Mouse (Mus musculus) CD4-positive, CD25-positive, alpha-beta regulatory T cell, adult 4 months (primary cell): ENCODE measurements around the gene Ubl5. TPM values are rescaled to one million over a fixed set of nuclear protein-coding genes. Genes with fewer than 3 reads are reported as not detected.
A peak's percentile ranks its signal among the peaks of the same experiment; 100 is the strongest.
"Not testable (repeated sequence)": the region's sequence is repeated elsewhere in the genome, so short reads cannot be mapped to it uniquely, and the experiment has no call there.

ENCODE experiments used
- ATAC-seq: one replicate; pipeline ENCODE4 v1.8.0; 2017
- polyA plus RNA-seq, 2 experiments: library from polyadenylated mRNA; unstranded; fragments of 100-300 nt; shearing (Covaris generic); gene quantifications; one replicate each; pipeline ENCODE4 v1.2.1; 2017

Ubl5 gene
- polyA plus RNA-seq, 2 experiments from 2014 or later: 274 to 342 TPM

DNA sequence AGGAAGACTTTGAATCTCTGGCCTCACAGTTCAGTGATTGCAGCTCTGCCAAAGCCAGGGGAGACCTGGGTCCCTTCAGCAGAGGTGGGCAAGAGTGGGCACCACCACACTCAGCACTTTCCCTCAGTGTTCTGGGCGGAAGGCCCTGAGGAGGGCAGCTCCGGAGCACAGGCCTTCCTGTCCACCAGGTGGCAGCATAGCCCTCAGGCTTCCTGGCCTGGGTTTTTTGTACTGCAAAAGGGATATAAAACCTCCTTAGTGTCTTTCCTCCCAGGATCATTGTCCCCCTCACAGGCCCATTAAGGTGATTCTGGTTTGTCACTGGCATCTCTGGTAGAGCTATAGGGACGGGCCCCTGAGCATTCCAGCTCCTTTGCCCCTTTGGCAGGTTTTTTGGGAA lies 19.6 kb downstream of the Ubl5 start:
- ATAC-seq: peak; percentile 62

DNA sequence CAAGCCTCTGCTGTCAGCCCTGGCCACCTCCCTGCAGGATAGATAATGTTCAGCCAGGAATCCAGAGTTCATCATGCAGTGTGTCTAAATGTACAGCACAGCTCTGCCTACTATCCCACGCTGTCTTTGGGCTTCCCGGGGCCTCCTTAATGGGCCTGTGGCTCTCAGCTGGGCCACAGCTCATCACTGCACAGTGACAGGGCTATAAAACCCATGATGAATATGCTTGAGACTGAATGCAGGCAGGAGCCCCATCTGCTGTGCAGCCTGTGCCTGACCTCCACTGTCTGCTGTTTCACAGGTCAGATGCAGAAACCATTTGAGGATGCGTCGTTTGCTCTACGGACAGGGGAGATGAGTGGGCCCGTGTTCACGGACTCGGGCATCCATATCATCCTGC lies 20.2 kb downstream of the Ubl5 start:
- no peak for ATAC-seq

DNA sequence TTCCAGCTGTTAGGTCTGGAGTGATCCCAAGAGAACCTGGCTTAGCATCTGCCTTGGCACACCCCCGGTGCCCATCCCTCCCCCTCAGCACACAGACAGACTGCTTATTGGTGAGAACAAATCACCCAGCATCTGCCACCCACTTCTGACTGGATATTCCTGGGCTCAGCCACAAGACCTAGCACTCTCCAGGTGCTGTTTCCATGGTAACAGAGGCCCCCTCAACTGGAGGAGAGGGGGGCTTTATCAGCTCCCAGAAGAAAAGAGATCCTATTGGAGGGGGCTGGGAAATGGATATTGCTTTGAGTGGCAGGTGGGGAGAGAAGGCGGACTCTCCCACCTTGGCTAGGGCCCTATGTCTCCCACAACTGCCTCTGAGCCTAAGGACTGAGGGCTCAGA lies 21.3 kb downstream of the Ubl5 start:
- ATAC-seq: no peak

DNA sequence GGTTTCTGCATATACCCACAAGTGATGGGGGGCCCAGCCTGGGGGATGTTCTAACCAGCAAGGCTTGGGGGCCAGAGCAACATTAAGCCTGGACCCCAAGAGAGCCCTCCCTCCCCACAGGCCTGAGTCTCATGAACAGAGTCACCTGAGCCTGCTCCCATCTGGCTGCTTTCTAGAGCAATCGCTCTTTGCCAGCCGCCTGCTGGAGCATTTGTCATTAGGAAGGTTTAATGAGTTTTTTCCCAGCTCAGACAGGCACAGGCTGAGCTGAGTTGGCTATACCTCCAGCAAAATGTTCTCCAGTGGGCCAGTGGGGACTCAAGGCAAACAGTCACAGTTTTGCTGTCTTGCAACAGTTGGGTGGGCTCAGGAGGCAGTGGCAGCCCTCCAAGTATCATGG lies 21.7 kb downstream of the Ubl5 start:
- ATAC-seq: no peak

DNA sequence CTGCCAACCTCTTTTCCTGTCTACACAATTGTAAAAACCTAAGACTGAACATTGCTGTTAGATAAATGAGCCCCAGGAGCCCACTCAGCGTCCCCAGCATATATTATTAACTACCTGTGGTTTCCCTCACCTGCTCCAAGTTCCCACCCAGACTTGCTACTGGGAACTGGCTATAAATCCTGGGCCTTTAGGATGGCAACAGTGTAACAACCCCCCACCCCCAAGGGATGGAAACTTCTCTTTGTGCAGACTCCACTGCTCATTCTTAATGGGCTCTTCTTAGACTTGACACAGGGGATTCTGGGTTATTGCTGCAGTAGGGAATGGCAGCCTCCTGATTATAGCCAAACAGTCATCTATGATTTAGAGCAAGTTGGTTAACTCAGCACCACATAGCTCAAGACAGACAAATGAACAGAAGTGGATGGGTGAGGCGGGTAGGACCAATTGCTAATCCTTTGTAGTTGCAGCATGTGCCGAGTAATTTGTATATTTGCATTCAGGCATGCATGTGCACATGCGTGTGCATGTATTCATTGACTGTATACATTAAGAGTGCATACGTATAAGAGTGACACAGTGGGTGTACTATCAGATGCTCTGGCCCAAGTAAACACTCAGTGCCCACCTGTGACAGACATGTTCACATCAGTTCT lies 22.4 kb downstream of the Ubl5 start:
- no peak for ATAC-seq

DNA sequence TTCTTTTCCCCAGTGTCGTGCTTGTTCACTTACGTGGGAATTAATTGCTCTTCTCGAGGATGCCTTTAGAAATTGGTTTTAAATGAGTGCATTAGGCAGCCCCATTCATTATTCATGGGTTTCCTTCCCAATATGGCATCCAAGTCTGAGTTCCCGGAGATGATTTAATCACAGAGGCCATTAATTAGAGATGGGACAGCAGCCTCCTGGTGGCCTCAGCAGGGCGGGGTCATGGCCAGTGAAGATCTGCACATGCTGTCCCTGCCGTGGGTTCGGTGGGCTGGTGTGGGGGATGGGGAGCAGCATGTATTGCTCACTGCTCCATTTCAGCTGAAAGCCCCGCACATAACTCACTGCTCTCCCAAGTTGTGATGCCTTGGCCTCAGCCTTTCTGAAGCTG lies 23.2 kb downstream of the Ubl5 start:
- ATAC-seq: no peak

DNA sequence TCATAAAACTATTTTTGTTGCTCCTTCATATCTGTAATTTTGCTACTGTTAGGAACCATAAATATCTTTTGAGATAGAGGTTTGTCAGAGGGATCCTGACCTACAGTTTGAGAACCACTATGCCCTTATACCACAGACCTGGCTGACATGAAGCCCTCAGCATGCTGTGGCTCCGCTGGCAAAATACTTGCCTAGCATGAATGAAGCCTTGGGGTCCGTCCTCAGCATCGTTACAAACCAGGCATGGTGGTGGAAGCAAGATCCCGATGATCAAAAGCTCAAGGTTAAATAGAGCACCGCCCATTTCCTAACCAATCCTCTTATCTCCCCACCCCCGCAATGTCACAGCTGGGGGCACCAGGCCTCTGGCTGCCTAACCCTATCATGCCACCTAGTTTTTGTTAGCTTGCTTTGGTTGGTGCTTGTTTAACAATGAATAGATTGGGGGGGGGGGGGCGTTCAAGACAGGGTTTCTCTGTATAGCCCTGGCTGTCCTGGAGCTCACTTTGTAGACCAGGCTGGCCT lies 23.9 kb downstream of the Ubl5 start:
- no peak for ATAC-seq

DNA sequence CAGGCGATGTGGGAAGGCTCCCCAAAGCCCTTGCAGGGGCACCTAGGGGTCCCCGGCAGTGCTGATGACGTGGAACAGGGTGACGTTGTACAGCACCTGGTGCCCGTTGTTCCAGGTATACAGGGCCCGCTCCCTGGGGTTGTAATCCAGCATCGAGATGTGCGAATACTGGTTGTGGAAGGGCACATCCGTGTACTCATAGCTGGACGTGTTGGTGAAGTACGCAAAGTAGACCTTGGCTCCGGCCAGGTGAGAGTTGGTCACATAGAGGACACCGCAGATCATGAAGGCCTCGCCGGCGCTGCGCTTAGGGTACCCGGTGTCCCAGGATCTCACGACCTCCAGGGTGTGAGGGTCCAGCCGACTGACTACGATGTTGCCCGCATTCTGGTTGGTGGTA lies 25.4 kb downstream of the Ubl5 start:
- no peak for ATAC-seq

DNA sequence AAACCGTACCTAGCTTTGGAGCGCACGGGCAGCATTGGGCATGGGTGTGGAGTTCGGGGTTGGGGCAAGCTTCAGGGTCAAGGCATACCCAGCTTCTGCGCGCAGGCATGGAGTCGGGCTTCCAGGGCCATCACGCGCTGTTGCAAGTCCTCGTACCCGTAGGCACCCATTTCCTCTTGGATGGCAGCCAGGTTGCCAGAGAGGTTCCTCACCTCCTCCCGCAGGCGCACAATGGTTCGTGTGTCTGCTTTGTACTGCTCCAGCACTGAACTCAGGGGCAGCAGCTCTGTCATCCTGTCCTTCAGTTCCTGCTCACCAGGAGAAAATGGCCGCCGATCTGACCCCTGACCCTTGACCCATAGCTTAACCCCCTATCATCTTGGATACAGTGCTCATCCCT lies 29.4 kb downstream of the Ubl5 start:
- ATAC-seq: no peak

DNA sequence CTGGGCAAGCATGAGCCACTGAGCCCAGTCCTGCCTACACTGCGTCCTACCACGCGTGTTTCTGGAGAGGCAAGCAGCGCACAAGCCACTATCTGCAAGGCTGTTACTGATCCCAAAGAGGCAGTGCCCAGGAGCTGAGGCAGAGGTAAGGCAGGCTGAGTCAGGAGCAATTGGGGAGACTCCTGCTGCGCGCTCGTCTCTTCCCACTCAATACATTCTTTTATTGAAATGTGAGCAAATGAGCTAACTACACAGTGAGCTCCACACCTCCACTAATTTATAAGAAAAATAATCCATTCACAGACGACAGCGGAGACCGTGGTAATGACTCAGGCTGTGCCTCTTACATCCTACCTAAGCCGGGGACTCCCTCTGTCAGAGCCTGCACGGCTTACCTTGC lies 35.2 kb downstream of the Ubl5 start:
- ATAC-seq: no peak

DNA sequence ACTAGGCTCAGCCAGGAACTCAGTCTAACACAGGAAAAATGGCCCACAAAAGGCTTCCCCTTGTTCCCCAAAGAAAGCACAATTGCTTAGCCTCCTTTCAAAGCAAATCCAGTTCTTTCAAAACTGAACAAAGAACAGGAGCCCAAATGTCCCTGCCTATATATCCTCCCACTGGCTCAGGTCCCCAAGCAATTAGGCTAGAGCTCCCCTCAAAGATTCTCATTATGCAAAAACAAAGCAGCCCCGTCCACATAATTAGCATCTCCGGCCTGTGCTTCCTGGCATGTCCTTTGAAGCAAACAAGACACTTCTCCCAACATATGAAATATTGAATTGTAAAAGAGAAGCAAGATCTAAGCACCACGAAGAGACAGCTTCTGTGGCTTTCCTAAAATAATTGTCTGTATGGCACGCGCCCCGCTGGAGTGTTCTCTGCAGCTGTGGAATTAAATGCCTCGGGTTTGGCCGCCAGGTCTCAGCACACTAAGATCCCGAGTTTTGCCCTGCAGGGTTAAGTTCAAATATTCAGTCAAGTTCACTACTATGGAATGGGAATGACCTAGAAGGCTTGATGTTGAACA lies 37.8 kb downstream of the Ubl5 start:
- ATAC-seq: no peak

DNA sequence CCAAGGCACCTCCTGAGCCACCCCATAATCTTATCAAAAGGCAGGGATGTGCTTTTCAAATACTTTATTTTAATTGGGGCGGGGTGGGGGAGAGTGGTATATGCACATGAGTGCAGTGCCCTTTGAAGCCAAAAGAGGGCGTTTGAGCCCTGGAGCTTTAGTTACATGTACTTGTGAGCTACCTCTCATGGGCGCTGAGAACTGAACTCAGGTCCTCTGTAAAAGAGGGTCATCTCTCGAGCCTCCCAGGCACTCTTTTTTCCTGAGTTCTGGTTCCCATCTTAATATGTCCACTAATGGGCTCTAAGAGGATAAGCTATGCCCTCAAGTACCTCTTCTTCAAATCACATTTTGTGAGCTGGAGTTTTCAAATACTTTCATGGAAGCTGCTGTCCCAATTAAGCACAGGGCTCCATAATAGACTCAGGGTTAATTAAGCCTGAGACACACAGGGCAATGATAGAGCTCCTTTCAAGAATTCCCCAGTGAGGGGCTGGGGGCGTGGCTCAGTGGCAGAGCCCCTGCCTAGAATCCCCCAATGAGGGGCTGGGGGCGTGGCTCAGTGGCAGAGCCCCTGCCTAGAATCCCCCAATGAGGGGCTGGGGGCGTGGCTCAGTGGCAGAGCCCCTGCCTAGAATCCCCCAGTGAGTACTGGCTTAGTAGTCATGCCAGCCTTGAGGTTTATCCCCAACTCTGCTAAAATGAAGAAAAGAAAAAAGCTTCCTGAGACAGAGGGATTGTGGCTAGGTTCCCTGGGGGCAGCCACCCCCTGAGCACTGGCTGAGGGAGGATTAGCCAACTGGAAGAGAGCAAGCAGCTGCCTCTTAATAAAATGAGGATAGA lies 39.1 kb downstream of the Ubl5 start:
- ATAC-seq: no peak

DNA sequence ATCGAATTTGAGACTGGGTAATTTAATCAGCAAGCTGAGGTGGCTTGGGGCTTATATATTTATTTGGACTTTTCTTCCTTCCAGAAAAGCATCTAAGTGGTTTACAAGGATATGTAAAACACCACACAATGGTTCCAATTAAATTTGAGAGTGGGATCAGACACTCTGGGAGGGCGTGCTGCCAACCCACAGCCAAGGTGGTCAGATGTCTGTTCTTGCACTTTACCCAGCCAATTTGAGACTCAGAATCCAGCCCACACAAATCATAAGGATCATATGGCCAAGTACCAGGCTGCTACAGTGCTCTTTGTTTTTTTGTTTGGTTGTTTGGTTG lies 39.7 kb downstream of the Ubl5 start:
- ATAC-seq: no peak

DNA sequence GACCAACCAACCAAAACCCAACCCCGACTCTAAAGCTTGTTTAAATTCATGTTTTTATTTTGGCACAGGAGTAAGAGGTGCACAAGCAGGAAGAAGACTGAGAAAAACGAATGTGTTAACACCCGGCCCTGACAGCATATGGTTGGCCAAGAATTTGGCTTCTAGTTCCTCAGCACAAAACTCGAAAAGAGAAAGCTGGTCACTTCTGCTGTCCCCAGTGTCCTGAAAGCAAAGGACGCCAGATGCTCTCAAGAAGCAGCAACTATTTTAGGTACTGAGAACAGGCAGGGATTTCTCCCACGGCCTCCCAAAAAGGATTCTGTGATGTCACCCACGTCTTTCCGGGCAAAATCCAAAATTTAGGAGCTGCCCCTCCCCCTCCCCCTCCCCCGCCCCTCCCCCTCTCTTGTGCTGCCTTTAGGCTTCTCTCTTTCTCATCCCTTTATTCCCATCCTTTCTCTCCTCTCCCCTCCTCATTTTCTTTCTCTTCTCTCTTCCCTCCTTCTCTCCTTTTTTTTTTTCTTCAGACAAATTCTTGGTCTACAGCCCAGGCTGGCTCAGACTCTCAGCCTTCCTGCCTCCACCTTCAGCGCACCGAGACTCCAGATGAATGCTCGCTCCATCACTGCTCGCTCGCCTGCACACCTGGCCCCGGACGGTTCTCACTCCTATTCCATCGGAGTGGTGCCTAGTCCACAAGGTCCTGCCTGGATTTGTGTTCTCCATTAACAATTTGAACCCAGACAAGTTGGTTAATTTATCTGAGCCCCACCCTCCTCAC lies 42.6 kb downstream of the Ubl5 start:
- no peak for ATAC-seq

DNA sequence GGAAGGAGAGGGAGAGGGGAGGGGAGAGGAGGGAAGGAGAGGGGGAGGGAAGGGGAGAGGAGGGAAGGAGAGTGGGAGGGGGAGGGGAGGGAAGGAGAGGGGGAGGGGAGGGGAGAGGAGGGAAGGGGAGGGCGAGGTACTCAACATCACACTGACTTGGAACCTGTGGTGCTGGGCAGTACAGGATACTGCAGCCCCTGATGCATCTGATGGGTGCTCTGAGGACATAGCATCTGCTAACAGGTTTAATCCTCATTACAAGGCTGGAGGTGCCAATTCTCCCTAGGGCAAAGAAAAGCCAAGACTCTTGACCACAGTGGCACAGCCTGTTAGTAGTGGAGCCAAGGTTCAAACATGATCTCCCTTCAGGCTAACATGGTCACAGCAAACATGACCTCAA lies 46.7 kb downstream of the Ubl5 start:
- no peak for ATAC-seq

DNA sequence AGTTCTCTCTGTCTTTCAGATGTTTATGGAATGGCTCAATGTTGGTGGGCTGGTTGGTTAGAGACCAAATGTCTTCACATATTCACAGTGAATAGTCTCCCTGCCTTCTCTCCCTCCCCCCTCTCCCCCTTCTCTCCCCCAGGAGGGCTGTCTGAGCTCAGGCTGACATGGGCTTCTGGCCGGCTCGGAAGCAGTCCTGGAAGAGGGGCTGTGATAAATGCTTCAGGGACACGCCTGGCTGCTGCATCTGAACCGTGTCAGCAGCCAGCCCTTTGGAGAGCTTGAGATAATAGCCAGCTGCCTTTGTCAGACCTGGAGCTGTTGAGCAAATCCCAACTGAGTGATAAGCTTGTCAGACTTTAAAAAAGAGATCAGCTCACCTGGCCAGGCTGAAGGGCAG lies 47.2 kb downstream of the Ubl5 start:
- no peak for ATAC-seq

DNA sequence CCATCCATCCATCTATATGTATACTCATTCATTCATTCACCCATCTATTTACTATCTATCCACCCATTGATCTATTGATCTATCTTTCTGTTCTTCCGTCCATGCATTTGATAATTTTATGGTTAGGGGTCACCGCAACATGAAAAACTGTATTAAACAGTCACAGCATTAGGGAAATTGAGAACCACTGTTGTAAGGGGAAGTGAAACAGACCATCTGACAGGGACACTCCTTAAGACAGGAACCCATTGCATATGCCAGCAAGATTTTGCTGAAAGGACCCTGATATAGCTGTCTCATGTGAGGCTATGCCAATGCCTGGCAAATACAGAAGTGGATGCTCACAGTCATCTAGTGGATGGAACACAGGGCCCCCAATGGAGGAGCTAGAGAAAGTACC lies 47.8 kb downstream of the Ubl5 start:
- not testable (repeated sequence) for ATAC-seq

DNA sequence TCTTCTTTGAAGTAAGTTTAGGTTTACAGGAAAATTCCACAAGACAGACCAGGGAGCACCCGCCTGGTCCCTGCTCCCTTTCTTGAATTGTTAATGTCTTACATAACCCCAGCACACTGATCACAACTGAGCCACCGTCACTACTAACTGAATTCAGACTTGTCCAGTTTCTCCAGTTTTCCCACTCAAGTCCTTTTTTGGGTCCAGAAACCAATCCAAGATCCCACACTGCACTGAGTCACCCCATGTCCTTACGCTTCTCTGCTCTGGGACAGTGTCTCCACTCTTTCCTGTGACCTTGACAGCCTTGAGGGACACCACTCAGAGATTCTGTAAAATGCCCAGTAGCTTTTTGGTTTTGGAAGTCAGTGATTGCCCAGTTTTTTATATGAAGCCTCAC lies 50.2 kb downstream of the Ubl5 start:
- no peak for ATAC-seq

DNA sequence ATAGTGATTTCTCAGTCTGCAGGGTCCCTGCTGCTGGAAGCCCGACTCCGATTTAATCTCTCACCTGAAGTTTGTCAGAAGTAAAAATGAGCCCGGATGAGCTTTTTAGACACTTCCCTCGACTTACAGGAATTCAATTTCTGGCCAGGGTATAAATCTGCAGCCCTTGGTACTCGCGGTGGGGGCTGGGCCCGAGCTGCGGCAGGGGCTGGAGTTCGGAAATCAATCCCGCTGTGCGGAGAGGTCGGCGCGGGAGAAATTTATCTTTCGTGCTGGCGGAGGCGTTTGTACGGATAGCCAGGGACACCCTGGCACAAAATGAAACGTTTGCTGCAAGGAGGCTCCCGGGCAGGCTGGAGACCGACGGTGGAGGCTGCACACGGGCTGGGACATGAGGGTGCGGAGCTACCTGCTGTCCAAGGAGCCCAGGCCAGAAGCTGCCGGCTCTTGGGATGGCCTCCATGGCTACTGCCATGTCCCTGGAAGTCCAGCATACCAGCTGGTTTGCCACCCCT lies 52.1 kb downstream of the Ubl5 start:
- no peak for ATAC-seq

DNA sequence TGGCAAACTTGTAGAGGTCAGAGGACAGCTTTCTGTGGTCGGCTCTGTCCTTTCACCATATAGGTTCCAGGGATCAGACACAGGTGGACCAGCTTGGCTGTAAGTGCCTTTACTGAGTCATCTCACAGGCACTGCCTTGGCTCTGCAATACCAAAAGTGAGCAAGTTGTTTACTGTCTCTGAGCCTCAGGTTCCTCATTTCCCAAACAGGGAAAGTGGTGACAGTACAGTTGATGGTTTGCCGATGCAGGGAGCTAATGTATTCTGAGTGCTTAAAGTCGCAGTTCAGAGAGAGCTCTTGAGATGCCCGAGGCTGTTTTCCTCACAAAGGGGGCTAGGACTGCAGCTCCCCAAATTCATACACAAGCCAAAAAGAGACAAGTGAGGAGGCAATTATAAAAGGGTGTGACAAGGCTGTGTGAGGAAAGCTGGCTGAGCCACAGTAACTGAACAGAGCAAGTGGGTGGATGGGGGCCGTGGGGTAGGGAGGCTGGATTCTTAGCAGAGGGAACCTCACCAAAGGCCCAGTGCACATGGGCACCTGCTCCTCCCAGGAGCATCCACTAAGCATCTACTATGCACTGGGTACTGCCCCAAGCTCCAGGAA lies 53.5 kb downstream of the Ubl5 start:
- no peak for ATAC-seq
